Mouse (Mus musculus): ENCODE results near the gene Ascl5.

- TF ChIP-seq CTCF (IDR thresholded peaks at IDR 0.05; ENCODE audit: control insufficient read depth, insufficient read depth, low read length) (no peak), POLR2A (IDR thresholded peaks at IDR 0.05; ENCODE audit: borderline replicate concordance, control insufficient read depth, low read depth, low read length) (no peak)
Measured at GRCm38 (mm10) chr1:136047894-136048293, 2.7 kb upstream of the Ascl5 start.
